ENCODE assay signal across 22 mouse cellular contexts in the genomic region with DNA sequence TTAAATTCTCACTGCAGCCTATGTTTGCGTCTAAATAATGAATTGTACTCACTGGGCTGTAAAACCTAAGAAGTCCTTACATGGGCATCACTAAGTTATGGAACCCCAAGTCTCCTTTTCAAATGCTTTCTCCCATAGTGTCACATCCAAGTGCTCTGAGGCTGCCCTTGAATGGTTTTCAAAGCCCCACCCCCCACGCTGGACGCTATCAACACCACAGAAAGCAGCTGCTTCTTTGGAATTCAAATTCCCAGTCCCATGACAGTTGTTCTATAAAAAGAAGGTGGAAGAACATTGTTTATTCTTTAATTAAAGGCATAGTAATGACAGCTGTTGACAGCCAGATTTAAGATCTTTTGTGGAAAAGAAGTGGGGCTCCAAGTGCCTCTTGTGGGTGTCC.
A peak's percentile ranks its signal among the peaks of the same experiment; 100 is the strongest.
DNase-seq lines count a peak whose midpoint lies in the region; ATAC-seq and TF ChIP-seq lines count a peak whose summit lies in the region.
"Had no signal": no experiment of that assay in that cellular context is flagged by ENCODE, and none has a peak within 500 bp of the region (broad histone marks: within the 10 kb centered on the region; RNA-seq: fewer than 3 reads in every experiment).

No protein-coding gene starts in this region.

- H3K4me3 ChIP-seq in hindbrain, embryonic 10.5 days: no peak overlapping the region
- no peak overlapping the region for H3K4me3 ChIP-seq in hindbrain, embryonic 13.5 days
- no peak overlapping the region for H3K4me3 ChIP-seq in lung, embryonic 16.5 days (ENCODE audit: low read length)
- no peak overlapping the region for H3K4me3 ChIP-seq in midbrain, postnatal 0 days (ENCODE audit: low read depth, low read length)
- H3K4me3 ChIP-seq: embryonic facial prominence, embryonic 15.5 days; limb, embryonic 10.5 days; megakaryocyte, embryonic 14.5 days; myocyte; neural tube, embryonic 15.5 days had no signal

- no peak for TF ChIP-seq CTCF in midbrain, postnatal 0 days (IDR thresholded peaks at IDR 0.05)

- DNase-seq in embryo, embryonic 10.5 days (ENCODE audit: low spot score): peak; percentile 13
- DNase-seq in embryo, embryonic 10 days (ENCODE audit: low spot score): no peak
- peak; percentile 6 for DNase-seq in hindbrain, embryonic 10.5 days (ENCODE audit: low spot score)
- no peak for DNase-seq in lung, adult 18-20 months
- DNase-seq in midbrain, postnatal 0 days (ENCODE audit: low spot score): no peak
- DNase-seq in neural tube, embryonic 10.5 days (ENCODE audit: extremely low spot score, low spot score): no peak
- DNase-seq: adrenal gland, adult 2 months; cerebellum, adult 8-10 months; forebrain, postnatal 0 days; gastrocnemius, postnatal 36 days; liver, postnatal 0 days; midbrain, embryonic 14.5 days; spleen, adult 18-20 months; thymus, postnatal 36 days had no signal

- H3K27ac ChIP-seq in hindbrain, embryonic 10.5 days: no peak overlapping the region
- no peak overlapping the region for H3K27ac ChIP-seq in hindbrain, embryonic 13.5 days
- H3K27ac ChIP-seq in lung, embryonic 16.5 days (ENCODE audit: low read length): no peak overlapping the region
- no peak overlapping the region for H3K27ac ChIP-seq in midbrain, postnatal 0 days (ENCODE audit: low read depth, low read length)
- H3K27ac ChIP-seq: embryonic facial prominence, embryonic 15.5 days; limb, embryonic 10.5 days; neural tube, embryonic 15.5 days had no signal

- peaks cover 12% of the 10 kb centered on the region for H3K4me1 ChIP-seq in hindbrain, embryonic 10.5 days (replicated peaks)
- 0 out of 2 replicates have a peak, but pooled peaks cover 5% of the 10 kb centered on the region for H3K4me1 ChIP-seq in hindbrain, embryonic 13.5 days (replicated peaks)
- H3K4me1 ChIP-seq in lung, embryonic 16.5 days (replicated peaks; ENCODE audit: control insufficient read depth, insufficient read depth, low read length): no peaks in the 10 kb centered on the region
- no peaks in the 10 kb centered on the region for H3K4me1 ChIP-seq in midbrain, postnatal 0 days (ENCODE audit: insufficient read depth, low read length)
- H3K4me1 ChIP-seq: embryonic facial prominence, embryonic 15.5 days; limb, embryonic 10.5 days; megakaryocyte, embryonic 14.5 days; neural tube, embryonic 15.5 days had no signal

- no peak for ATAC-seq in hindbrain, embryonic 13.5 days (ENCODE audit: low FRiP score)
- ATAC-seq in lung, embryonic 16.5 days (ENCODE audit: low read depth): 0 out of 2 replicates have a peak, but pooled peaks have one; percentile 36
- ATAC-seq in midbrain, postnatal 0 days (ENCODE audit: low FRiP score): no peak
- ATAC-seq: forebrain, postnatal 0 days; inflammation-experienced regulatory T-cells, adult 6 months; liver, postnatal 0 days had no signal

- WGBS in hindbrain, embryonic 10.5 days: 58% methylated on average over 3 of the region's 3 CpGs
- 47% methylated on average over 3 of the region's 3 CpGs for WGBS in hindbrain, embryonic 13.5 days
- 48% methylated on average over 3 of the region's 3 CpGs for WGBS in lung, embryonic 16.5 days
- 53% methylated on average over 3 of the region's 3 CpGs for WGBS in midbrain, postnatal 0 days

- H3K9me3 ChIP-seq in hindbrain, embryonic 10.5 days: no peaks in the 10 kb centered on the region
- H3K9me3 ChIP-seq in hindbrain, embryonic 13.5 days: no peaks in the 10 kb centered on the region
- no peaks in the 10 kb centered on the region for H3K9me3 ChIP-seq in lung, embryonic 16.5 days (ENCODE audit: control insufficient read depth, low read length)
- no peaks in the 10 kb centered on the region for H3K9me3 ChIP-seq in midbrain, postnatal 0 days (ENCODE audit: low read length)
- H3K9me3 ChIP-seq: embryonic facial prominence, embryonic 15.5 days; limb, embryonic 10.5 days; megakaryocyte, embryonic 14.5 days; neural tube, embryonic 15.5 days had no signal

- no peak overlapping the region for H3K4me2 ChIP-seq in hindbrain, embryonic 13.5 days
- H3K4me2 ChIP-seq in lung, embryonic 16.5 days (ENCODE audit: low read depth, low read length): no peak overlapping the region
- H3K4me2 ChIP-seq in midbrain, postnatal 0 days (ENCODE audit: low read depth, low read length, poor library complexity, severe bottlenecking): no peak overlapping the region
- H3K4me2 ChIP-seq: embryonic facial prominence, embryonic 15.5 days; neural tube, embryonic 15.5 days had no signal

- H3K36me3 ChIP-seq in hindbrain, embryonic 10.5 days: no peaks in the 10 kb centered on the region
- no peaks in the 10 kb centered on the region for H3K36me3 ChIP-seq in hindbrain, embryonic 13.5 days
- H3K36me3 ChIP-seq in lung, embryonic 16.5 days (ENCODE audit: control insufficient read depth, insufficient read depth, low read length): no peaks in the 10 kb centered on the region
- H3K36me3 ChIP-seq in midbrain, postnatal 0 days (ENCODE audit: insufficient read depth, low read length): no peaks in the 10 kb centered on the region
- H3K36me3 ChIP-seq: embryonic facial prominence, embryonic 15.5 days; limb, embryonic 10.5 days; neural tube, embryonic 15.5 days had no signal

- H3K27me3 ChIP-seq in hindbrain, embryonic 10.5 days (ENCODE audit: insufficient read depth, poor library complexity, severe bottlenecking): no peaks in the 10 kb centered on the region
- no peaks in the 10 kb centered on the region for H3K27me3 ChIP-seq in hindbrain, embryonic 13.5 days
- no peaks in the 10 kb centered on the region for H3K27me3 ChIP-seq in lung, embryonic 16.5 days (ENCODE audit: control insufficient read depth, insufficient read depth, low read depth, low read length)
- no peaks in the 10 kb centered on the region for H3K27me3 ChIP-seq in midbrain, postnatal 0 days (ENCODE audit: insufficient read depth, low read length)
- H3K27me3 ChIP-seq: embryonic facial prominence, embryonic 15.5 days; megakaryocyte, embryonic 14.5 days; neural tube, embryonic 15.5 days had no signal

- H3K9ac ChIP-seq in hindbrain, embryonic 13.5 days: no peak overlapping the region
- no peak overlapping the region for H3K9ac ChIP-seq in lung, embryonic 16.5 days (ENCODE audit: low read length)
- H3K9ac ChIP-seq in midbrain, postnatal 0 days (replicated peaks; ENCODE audit: low read length, poor library complexity, severe bottlenecking): no peak overlapping the region
- H3K9ac ChIP-seq: embryonic facial prominence, embryonic 15.5 days; forebrain, postnatal 0 days; liver, postnatal 0 days; neural tube, embryonic 15.5 days had no signal

Comparison
In these comparisons a context has a peak if more than half of its experiments do, and no peak if none do; other contexts are left out.
1. DNase-seq: peak in embryo, embryonic 10.5 days (single experiment) and hindbrain, embryonic 10.5 days (single experiment); none in embryo, embryonic 10 days (single experiment), lung, adult 18-20 months (0 of 2), midbrain, postnatal 0 days (single experiment) and neural tube, embryonic 10.5 days (single experiment).